Mouse (Mus musculus): ENCODE measurements around the gene Urb2. TPM values are rescaled to one million over a fixed set of nuclear protein-coding genes. Genes with fewer than 3 reads are reported as not detected.
"Not testable (repeated sequence)": the region's sequence is repeated elsewhere in the genome, so short reads cannot be mapped to it uniquely, and the experiment has no call there.

The Urb2 gene
- polyA plus RNA-seq, 1 experiment from 2014 or later = 5.7 TPM

DNA sequence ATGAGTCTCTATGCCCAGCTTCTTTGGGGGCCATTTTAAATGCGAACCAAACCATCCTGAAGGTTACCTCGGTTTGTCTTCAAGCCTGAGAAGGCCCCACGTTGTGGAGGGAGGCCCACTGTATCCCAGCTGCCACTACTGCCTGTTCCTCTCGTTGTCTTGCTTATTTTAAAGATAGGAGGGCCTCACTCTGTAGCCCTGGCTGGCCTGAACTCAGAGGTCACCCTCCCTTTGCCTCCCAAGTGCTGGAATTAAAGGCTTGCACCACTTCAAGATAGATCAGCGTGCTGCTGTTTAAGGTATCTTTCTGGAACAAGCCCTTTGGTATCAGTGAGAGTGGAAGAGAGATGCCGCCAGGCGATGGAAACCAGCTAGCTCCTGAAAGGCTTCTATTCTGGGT lies 32.2 kb upstream of the Urb2 start:
- WGBS = 72% methylated on average over 7 of the region's 7 CpGs
- Histone ChIP-seq H3K27ac (replicated peaks) (no peak overlapping the region; the same call in 1 of the 2 replicates), H3K4me1 (no peaks in the 10 kb centered on the region), H3K4me3 (replicated peaks) (no peak overlapping the region), H3K27me3 (no peaks in the 10 kb centered on the region), H3K36me3 (0 out of 2 replicates have a peak, but pooled peaks cover 9% of the 10 kb centered on the region), H3K9me3 (replicated peaks) (no peaks in the 10 kb centered on the region), H3K9ac (no peak overlapping the region), H3K4me2 (replicated peaks) (no peak overlapping the region)
- ATAC-seq (ENCODE audit: insufficient number of reproducible peaks, low FRiP score, low TSS enrichment, low read depth) = no peak

DNA sequence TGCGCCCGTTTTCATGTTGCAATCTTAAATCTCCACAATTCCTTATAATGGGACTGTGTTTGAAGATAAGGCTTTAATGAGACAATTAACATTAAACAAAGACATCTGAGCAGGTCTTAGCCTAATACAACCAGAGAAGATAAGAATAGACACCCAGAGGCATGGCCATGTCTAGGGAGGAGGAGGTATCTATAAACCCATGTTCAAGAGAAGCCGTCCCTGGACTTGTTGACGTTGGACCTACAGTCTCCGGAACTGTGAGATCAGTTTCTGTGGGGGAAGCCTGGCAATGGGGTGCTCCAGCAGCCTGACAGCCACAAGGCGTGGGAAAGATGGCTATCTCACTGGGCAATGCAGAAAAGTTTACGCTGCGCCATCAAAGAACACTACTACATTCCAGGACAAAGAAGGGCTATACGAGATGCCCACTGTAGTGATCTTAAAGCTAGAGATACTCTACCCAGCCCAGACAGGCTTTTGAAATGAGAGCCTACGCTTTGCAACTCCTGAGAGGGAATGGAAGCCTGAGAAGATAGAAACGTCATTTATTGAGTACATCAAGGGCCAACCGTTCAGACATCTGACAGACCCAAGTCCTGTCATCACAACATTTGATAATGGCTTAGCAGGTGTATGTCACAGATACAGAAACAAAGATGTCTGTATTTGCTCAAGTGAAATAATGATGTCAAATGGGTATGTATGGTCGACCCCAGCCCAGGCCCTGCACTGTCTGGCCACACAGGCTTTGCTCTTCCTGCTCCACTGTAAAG lies 30.8 kb upstream of the Urb2 start:
- Histone ChIP-seq H3K9me3 (replicated peaks) (no peaks in the 10 kb centered on the region), H3K4me3 (replicated peaks) (no peak overlapping the region), H3K9ac (no peak overlapping the region), H3K27ac (replicated peaks) (no peak overlapping the region), H3K4me2 (replicated peaks) (no peak overlapping the region), H3K4me1 (no peaks in the 10 kb centered on the region), H3K36me3 (peaks cover 18% of the 10 kb centered on the region; the same call in 1 of the 2 replicates), H3K27me3 (no peaks in the 10 kb centered on the region)
- no peak for ATAC-seq (ENCODE audit: insufficient number of reproducible peaks, low FRiP score, low TSS enrichment, low read depth)
- 81% methylated on average over 13 of the region's 13 CpGs for WGBS

DNA sequence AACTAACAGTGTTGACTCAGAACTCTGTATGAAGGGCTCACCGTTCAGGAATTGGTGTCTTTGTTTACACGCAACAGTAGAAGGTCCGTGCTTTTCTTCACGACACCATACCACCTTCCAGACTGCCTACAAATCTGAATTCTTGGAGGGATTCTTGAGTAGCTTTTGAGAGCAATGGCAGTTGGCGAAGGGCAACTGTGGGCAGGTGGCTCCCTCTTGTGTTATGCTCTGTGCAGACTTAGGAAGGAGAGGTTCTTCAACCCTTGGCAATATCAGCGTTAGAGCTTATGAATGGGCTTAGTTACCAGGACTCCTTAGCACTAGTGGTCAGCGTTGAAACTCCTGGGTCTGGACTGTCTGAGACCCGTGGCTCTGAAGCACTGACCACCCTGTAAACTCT lies 28.7 kb upstream of the Urb2 start:
- no peak overlapping the region for H3K4me2 ChIP-seq (replicated peaks)
- no peaks in the 10 kb centered on the region for H3K9me3 ChIP-seq (replicated peaks)
- no peak overlapping the region for H3K4me3 ChIP-seq (replicated peaks)
- 86% methylated on average over 8 of the region's 8 CpGs for WGBS
- H3K36me3 ChIP-seq = peaks cover 33% of the 10 kb centered on the region
- H3K27me3 ChIP-seq = no peaks in the 10 kb centered on the region
- no peaks in the 10 kb centered on the region for H3K4me1 ChIP-seq
- no peak overlapping the region for H3K27ac ChIP-seq (replicated peaks)
- H3K9ac ChIP-seq = no peak overlapping the region
- no peak for ATAC-seq (ENCODE audit: insufficient number of reproducible peaks, low FRiP score, low TSS enrichment, low read depth)

GRCm38 (mm10) chr8:123993597-123993996 lies 27.7 kb upstream of the Urb2 start:
- WGBS = 81% methylated on average over 5 of the region's 5 CpGs
- ATAC-seq (ENCODE audit: insufficient number of reproducible peaks, low FRiP score, low TSS enrichment, low read depth) = no peak

DNA sequence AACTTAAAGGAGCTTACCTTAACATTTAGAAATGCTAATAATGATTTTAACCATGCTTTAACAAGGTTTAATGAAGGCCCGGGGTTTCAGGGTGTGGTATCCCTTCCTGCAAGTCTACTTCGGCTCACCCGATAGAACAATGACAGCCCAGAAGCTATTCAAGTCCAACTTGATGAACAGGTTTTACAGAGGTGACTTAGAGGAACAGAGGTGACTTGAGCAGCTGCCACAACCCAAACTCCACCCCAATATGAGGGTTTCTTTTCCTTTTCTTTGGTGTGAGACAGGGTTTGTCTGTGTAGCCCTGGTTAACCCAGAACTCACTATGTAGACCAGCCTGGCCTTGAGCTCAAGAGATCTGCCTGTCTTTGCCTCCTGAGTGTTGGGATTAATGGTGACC lies 27.3 kb upstream of the Urb2 start:
- no peak overlapping the region for H3K9ac ChIP-seq
- H3K4me3 ChIP-seq (replicated peaks) = no peak overlapping the region
- 77% methylated on average over 3 of the region's 3 CpGs for WGBS
- no peaks in the 10 kb centered on the region for H3K27me3 ChIP-seq
- no peaks in the 10 kb centered on the region for H3K4me1 ChIP-seq
- no peak overlapping the region for H3K4me2 ChIP-seq (replicated peaks)
- no peak for ATAC-seq (ENCODE audit: insufficient number of reproducible peaks, low FRiP score, low TSS enrichment, low read depth)
- H3K36me3 ChIP-seq = peaks cover 41% of the 10 kb centered on the region
- H3K27ac ChIP-seq (replicated peaks) = peak overlapping the region; percentile 69
- no peaks in the 10 kb centered on the region for H3K9me3 ChIP-seq (replicated peaks)

More at GRCm38 (mm10) chr8:123993597-123993996, 27.7 kb upstream of the Urb2 start:
- peak overlapping the region; percentile 69; the same call in 1 of the 2 replicates for H3K27ac ChIP-seq (replicated peaks)
- H3K4me2 ChIP-seq (replicated peaks) = no peak overlapping the region
- no peaks in the 10 kb centered on the region for H3K27me3 ChIP-seq
- no peak overlapping the region for H3K4me3 ChIP-seq (replicated peaks)
- H3K9ac ChIP-seq = no peak overlapping the region
- H3K4me1 ChIP-seq = no peaks in the 10 kb centered on the region
- H3K9me3 ChIP-seq (replicated peaks) = no peaks in the 10 kb centered on the region
- H3K36me3 ChIP-seq = peaks cover 37% of the 10 kb centered on the region

DNA sequence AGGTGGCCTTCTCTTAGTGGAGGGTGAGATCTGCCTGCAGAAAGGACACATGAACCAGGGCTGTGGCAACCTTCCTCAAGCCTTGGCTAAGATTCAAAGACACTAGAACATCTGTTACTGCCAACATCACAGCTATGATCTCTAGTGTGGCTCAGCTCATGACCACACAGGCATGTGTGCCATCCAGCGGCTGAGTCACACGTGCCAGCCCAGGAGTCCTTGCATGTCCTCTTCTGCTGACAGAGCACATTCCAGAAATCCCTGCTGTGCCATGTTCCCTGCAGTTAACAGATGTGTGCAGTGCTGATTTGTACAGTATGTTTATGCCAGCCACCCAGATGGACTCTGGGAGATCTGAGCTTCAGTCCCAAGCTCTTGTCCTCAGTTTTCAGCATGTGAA lies 21.7 kb upstream of the Urb2 start:
- H3K9ac ChIP-seq = no peak overlapping the region
- no peak overlapping the region for H3K4me3 ChIP-seq (replicated peaks)
- H3K9me3 ChIP-seq (replicated peaks) = no peaks in the 10 kb centered on the region
- H3K4me1 ChIP-seq = peaks cover 26% of the 10 kb centered on the region
- ATAC-seq (ENCODE audit: insufficient number of reproducible peaks, low FRiP score, low TSS enrichment, low read depth) = peak; percentile 68; the same call in 1 of the 2 replicates
- no peaks in the 10 kb centered on the region for H3K27me3 ChIP-seq
- 40% methylated on average over 2 of the region's 2 CpGs for whole genome bisulfite sequencing
- peak overlapping the region; percentile 63; the same call in 1 of the 2 replicates for H3K27ac ChIP-seq (replicated peaks)
- H3K4me2 ChIP-seq (replicated peaks) = no peak overlapping the region
- peaks cover 62% of the 10 kb centered on the region for H3K36me3 ChIP-seq

DNA sequence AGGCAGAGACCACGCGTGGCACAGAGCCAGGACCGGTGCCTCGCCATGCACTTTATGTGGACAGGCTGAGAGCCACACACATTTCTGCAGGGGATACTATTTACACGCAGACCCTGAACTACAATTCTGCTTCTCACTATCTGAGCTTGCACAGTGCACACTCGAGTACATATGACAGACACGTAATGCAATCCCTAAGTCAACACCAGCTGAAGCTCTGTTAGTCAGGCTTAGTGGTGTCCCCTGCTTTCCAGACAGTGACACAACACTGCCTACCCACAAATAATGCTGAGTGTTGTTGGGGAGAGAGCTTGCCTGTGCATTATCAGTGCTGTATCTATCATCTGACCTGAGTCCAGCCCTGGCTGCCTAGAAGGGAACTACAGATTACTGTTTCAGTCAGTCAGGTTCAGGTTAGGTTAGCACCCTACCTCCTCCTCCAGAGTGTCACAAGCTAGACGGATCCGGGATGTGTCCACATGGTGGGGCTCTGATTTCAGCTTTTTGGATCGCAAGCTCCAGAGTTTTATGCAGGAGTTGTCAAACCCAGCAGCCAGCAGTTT lies 18.7 kb upstream of the Urb2 start:
- no peak overlapping the region for H3K27ac ChIP-seq (replicated peaks)
- H3K27me3 ChIP-seq = no peaks in the 10 kb centered on the region
- no peak overlapping the region for H3K4me3 ChIP-seq (replicated peaks)
- ATAC-seq (ENCODE audit: insufficient number of reproducible peaks, low FRiP score, low TSS enrichment, low read depth) = no peak
- WGBS = 72% methylated on average over 10 of the region's 10 CpGs
- no peak overlapping the region for H3K9ac ChIP-seq
- H3K9me3 ChIP-seq (replicated peaks) = no peaks in the 10 kb centered on the region
- H3K4me1 ChIP-seq = peaks cover 26% of the 10 kb centered on the region
- no peak overlapping the region for H3K4me2 ChIP-seq (replicated peaks)
- peaks cover 69% of the 10 kb centered on the region for H3K36me3 ChIP-seq

DNA sequence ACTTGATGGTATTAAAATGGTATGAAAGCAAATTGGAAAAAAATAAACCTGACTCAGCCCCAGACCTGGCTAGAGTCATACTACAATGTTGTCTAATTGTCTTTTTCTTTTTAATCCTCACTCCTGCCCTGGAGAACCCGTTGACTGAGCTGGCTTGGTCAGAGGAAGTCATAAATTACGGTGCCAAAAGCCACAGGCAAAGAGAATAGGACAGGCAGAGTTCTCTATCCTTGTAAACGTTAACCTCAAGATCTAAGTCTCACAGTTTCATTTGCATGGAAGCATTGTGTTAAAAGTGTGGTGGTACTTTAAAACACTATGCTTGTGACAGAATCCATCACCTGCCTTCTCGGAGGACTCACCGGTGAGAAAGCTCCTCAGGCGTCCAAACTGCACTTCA lies 13.5 kb upstream of the Urb2 start:
- Histone ChIP-seq H3K36me3 (peaks cover 64% of the 10 kb centered on the region), H3K9me3 (replicated peaks) (no peaks in the 10 kb centered on the region)
- ATAC-seq (ENCODE audit: insufficient number of reproducible peaks, low FRiP score, low TSS enrichment, low read depth) = no peak

DNA sequence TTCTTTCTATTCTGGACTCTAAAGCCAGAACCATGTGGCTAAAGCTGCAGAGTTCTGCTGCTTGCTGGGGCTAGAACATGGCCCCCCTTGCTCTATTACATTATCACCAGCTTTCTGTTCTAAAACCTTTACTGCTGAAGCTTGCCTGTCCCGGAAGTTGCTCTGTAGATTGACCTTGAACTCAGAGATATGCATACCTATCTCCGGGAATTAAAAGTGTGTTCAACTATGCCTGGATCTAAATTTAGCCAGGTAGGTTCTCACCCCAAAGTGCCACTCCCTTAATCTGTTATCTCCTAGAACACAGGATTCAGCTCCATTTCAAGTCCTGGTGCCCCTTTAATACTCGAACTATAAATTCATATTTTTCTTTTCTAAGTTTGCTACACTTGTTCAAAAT lies 9.7 kb upstream of the Urb2 start:
- H3K36me3 ChIP-seq = peaks cover 34% of the 10 kb centered on the region
- H3K4me3 ChIP-seq (replicated peaks) = no peak overlapping the region
- H3K9me3 ChIP-seq (replicated peaks) = no peaks in the 10 kb centered on the region
- H3K4me1 ChIP-seq = 0 out of 2 replicates have a peak, but pooled peaks cover 8% of the 10 kb centered on the region
- H3K4me2 ChIP-seq (replicated peaks) = no peak overlapping the region
- no peaks in the 10 kb centered on the region for H3K27me3 ChIP-seq
- ATAC-seq (ENCODE audit: insufficient number of reproducible peaks, low FRiP score, low TSS enrichment, low read depth) = no peak
- 82% methylated on average over 3 of the region's 3 CpGs for WGBS
- no peak overlapping the region for H3K9ac ChIP-seq
- no peak overlapping the region for H3K27ac ChIP-seq (replicated peaks)

More for the DNA sequence above, 13.5 kb upstream of the Urb2 start:
- no peak overlapping the region for H3K27ac ChIP-seq (replicated peaks)
- peaks cover under 1% of the 10 kb centered on the region; the same call in 1 of the 2 replicates for H3K4me1 ChIP-seq
- 91% methylated on average over 6 of the region's 6 CpGs for WGBS
- H3K9ac ChIP-seq = no peak overlapping the region
- H3K4me2 ChIP-seq (replicated peaks) = no peak overlapping the region
- H3K4me3 ChIP-seq (replicated peaks) = no peak overlapping the region
- H3K27me3 ChIP-seq = no peaks in the 10 kb centered on the region

DNA sequence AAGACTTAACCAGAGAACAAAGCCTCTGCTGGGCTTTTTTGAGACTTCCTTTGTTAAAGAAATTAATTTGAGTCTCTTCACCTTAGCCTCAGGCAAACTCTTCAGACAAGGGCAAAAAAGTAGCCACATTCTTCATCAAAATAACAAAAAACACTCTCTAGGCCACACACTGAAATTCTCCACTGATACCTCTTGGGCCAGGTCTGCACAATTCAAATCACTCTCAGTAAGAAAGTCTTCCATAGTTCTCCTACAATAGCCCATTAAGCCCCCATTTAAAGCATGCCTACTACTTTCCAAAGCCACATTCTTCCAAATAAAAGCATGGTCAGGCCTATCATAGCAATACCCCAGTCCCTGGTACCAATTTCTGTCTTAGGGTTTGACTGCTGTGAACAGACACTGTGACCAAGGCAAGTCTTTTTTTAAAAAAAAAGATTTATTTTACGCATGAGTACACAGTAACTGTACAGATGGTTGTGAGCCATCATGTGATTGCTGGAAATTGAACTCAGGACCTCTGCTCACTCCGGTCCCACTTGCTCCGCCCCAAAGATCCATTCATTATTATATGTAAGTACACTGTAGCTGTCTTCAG lies 9.2 kb upstream of the Urb2 start:
- no peak overlapping the region for H3K4me2 ChIP-seq (replicated peaks)
- no peak overlapping the region for H3K9ac ChIP-seq
- no peak overlapping the region for H3K27ac ChIP-seq (replicated peaks)
- H3K27me3 ChIP-seq = no peaks in the 10 kb centered on the region
- H3K36me3 ChIP-seq = peaks cover 29% of the 10 kb centered on the region
- H3K4me3 ChIP-seq (replicated peaks) = no peak overlapping the region
- no peak for ATAC-seq (ENCODE audit: insufficient number of reproducible peaks, low FRiP score, low TSS enrichment, low read depth)
- WGBS = 87% methylated on average over 3 of the region's 3 CpGs
- H3K9me3 ChIP-seq (replicated peaks) = no peaks in the 10 kb centered on the region
- 0 out of 2 replicates have a peak, but pooled peaks cover 8% of the 10 kb centered on the region for H3K4me1 ChIP-seq

DNA sequence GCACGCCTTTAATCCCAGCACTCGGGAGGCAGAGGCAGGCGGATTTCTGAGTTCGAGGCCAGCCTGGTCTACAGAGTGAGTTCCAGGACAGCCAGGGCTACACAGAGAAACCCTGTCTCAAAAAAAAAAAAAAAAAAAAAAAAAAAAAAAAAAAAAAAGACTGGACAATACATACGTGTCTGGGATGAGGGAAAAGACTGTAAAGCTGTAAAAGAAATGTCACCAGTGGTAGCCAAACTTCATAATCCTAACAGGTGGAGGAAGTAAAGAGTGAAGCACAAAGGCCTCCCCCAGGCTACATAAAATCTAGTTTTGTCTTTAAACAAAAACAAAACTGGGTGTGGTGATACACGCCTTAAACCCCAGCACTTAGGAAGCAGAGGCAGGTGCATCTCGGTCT lies 7.0 kb upstream of the Urb2 start:
- not testable (repeated sequence) for H3K4me2 ChIP-seq (replicated peaks); H3K27me3 ChIP-seq; H3K36me3 ChIP-seq; H3K9me3 ChIP-seq (replicated peaks); H3K4me3 ChIP-seq (replicated peaks); H3K9ac ChIP-seq; ATAC-seq (ENCODE audit: insufficient number of reproducible peaks, low FRiP score, low TSS enrichment, low read depth); H3K27ac ChIP-seq (replicated peaks)
- H3K4me1 ChIP-seq = peaks cover 18% of the 10 kb centered on the region
- 91% methylated on average over 7 of the region's 7 CpGs for WGBS

Measured in embryonic facial prominence, embryonic 15.5 days (tissue).